Mouse (Mus musculus) forebrain, embryonic 12.5 days (tissue): ENCODE measurements around the gene Olfr556. TPM values are rescaled to one million over a fixed set of nuclear protein-coding genes. Genes with fewer than 3 reads are reported as not detected.

Experiments used
- ATAC-seq: fragments of 200-750 bp; cut with Nextera tagmentation; 2 replicates; pipeline ENCODE4 v1.8.0; 2017; ENCODE audit warnings: moderate TSS enrichment; ENCODE audit not compliant: low FRiP score
- H3K27ac ChIP-seq: fragments of 300-500 bp; sonication (generic); 2 replicates; pipeline ENCODE4 v1.5.1; 2016; ENCODE audit warnings: mild to moderate bottlenecking
- H3K27me3 ChIP-seq: fragments of 300-500 bp; sonication (generic); 2 replicates; pipeline ENCODE4 v1.6.1; 2016; ENCODE audit warnings: mild to moderate bottlenecking
- H3K36me3 ChIP-seq: fragments of 300-500 bp; sonication (generic); replicated peaks from 2 replicates; pipeline ENCODE4 v1.6.1; 2016; ENCODE audit warnings: mild to moderate bottlenecking
- H3K4me1 ChIP-seq: fragments of 300-500 bp; sonication (generic); 2 replicates; pipeline ENCODE4 v1.6.1; 2016
- H3K4me2 ChIP-seq: fragments of 300-500 bp; sonication (generic); 2 replicates; pipeline ENCODE4 v1.6.1; 2016; ENCODE audit warnings: mild to moderate bottlenecking, moderate library complexity
- H3K4me3 ChIP-seq: fragments of 300-500 bp; sonication (generic); replicated peaks from 2 replicates; pipeline ENCODE4 v1.5.1; 2016; ENCODE audit warnings: mild to moderate bottlenecking
- H3K9ac ChIP-seq: fragments of 300-500 bp; sonication (generic); 2 replicates; pipeline ENCODE4 v1.6.1; 2016; ENCODE audit warnings: mild to moderate bottlenecking
- H3K9me3 ChIP-seq: fragments of 300-500 bp; sonication (generic); 2 replicates; pipeline ENCODE4 v1.6.1; 2016
- WGBS: fragments of 180-500 bp; shearing (Covaris S2); methylation state at CpG from one replicate; pipeline ENCODE4 v1.1.7; 2016; 5-methylcytosine and 5-hydroxymethylcytosine counted together
- polyA plus RNA-seq: library from polyadenylated mRNA; unstranded; fragments of >200 nt; fragmentation: Nextera tagmentation; extraction: Ambion mirVana; gene quantifications from 2 replicates; pipeline ENCODE4 v1.2.1, GENCODE M21; 2016

The Olfr556 gene
- polyA plus RNA-seq, 1 experiment from 2014 or later, result not detected

GRCm38 (mm10) chr7:102695358-102696125 lies 30.8 kb downstream of the Olfr556 start, which contains the start of gene Olfr557:
Gene Olfr557 (plus strand): TSS chr7:102695910.
- Histone ChIP-seq H3K4me3 (no peak within 1 kb of the TSS), H3K36me3 (no peaks in the 10 kb centered on the region), H3K9me3 (no peaks in the 10 kb centered on the region), H3K27ac (no peak within 1 kb of the TSS), H3K4me2 (no peak within 1 kb of the TSS), H3K27me3 (no peaks in the 10 kb centered on the region), H3K9ac (no peak within 1 kb of the TSS), H3K4me1 (no peaks in the 10 kb centered on the region)
- no peak for ATAC-seq
- 77% methylated on average over 5 of the region's 5 CpGs for WGBS

GRCm38 (mm10) chr7:102698461-102698860 lies 33.8 kb downstream of the Olfr556 start:
- H3K4me2 ChIP-seq, result no peak overlapping the region
- WGBS, result 87% methylated on average over 7 of the region's 7 CpGs
- no peaks in the 10 kb centered on the region for H3K9me3 ChIP-seq
- H3K4me3 ChIP-seq, result no peak overlapping the region
- no peak overlapping the region for H3K27ac ChIP-seq
- H3K36me3 ChIP-seq, result no peaks in the 10 kb centered on the region
- no peak for ATAC-seq
- H3K4me1 ChIP-seq, result no peaks in the 10 kb centered on the region
- H3K27me3 ChIP-seq, result no peaks in the 10 kb centered on the region
- H3K9ac ChIP-seq, result no peak overlapping the region

- no peak within 1 kb of the TSS for H3K9ac ChIP-seq
- H3K4me3 ChIP-seq, result no peak within 1 kb of the TSS
- no peak within 1 kb of the TSS for H3K27ac ChIP-seq
- no peaks in the 10 kb centered on the region for H3K4me1 ChIP-seq
- H3K9me3 ChIP-seq, result no peaks in the 10 kb centered on the region
- no peaks in the 10 kb centered on the region for H3K36me3 ChIP-seq
- H3K27me3 ChIP-seq, result no peaks in the 10 kb centered on the region
- no peak within 1 kb of the TSS for H3K4me2 ChIP-seq
- no peak for ATAC-seq
Observed at GRCm38 (mm10) chr7:102701915-102702314, 37.2 kb downstream of the Olfr556 start, which contains the start of gene Olfr558. Gene Olfr558 (plus strand): TSS chr7:102702215.

- no peak for ATAC-seq
- no peaks in the 10 kb centered on the region for H3K27me3 ChIP-seq
Observed at GRCm38 (mm10) chr7:102718970-102719369, 54.3 kb downstream of the Olfr556 start, which contains the start of gene Olfr33. Gene Olfr33 (minus strand): TSS chr7:102719070.

More at GRCm38 (mm10) chr7:102718970-102719369, 54.3 kb downstream of the Olfr556 start, which contains the start of gene Olfr33:
- Histone ChIP-seq H3K4me2 (no peak within 1 kb of the TSS), H3K4me1 (no peaks in the 10 kb centered on the region), H3K4me3 (no peak within 1 kb of the TSS), H3K36me3 (no peaks in the 10 kb centered on the region), H3K27ac (no peak within 1 kb of the TSS), H3K9me3 (no peaks in the 10 kb centered on the region), H3K9ac (no peak within 1 kb of the TSS)
- 61% methylated on average over 1 of the region's 1 CpGs for whole genome bisulfite sequencing

Other genes starting within 250 kb of the Olfr556 start
- 203 and 216 TPM in 2 replicates for gene Rrm1, start 223.2 kb upstream of the Olfr556 start, polyA plus RNA-seq
- gene Olfr543, start 183.2 kb upstream of the Olfr556 start, polyA plus RNA-seq, result 0.45 and 0.89 TPM in 2 replicates
- gene Olfr544, start 176.6 kb upstream of the Olfr556 start, polyA plus RNA-seq, result 0.10 and 0.14 TPM in 2 replicates
- gene Olfr545, start 165.3 kb upstream of the Olfr556 start, polyA plus RNA-seq, result 0.32 TPM in 1 of 2 replicates, not detected in the other
- gene Olfr547, start 130.2 kb upstream of the Olfr556 start, polyA plus RNA-seq, result not detected in 2 replicates
- not detected in 2 replicates for gene Olfr548-ps1, start 124.0 kb upstream of the Olfr556 start, polyA plus RNA-seq
- not detected in 2 replicates for gene Olfr549, start 115.0 kb upstream of the Olfr556 start, polyA plus RNA-seq
- gene Trim21, start 99.4 kb upstream of the Olfr556 start, polyA plus RNA-seq, result 0.14 and 0.21 TPM in 2 replicates
- gene Olfr550, start 93.5 kb upstream of the Olfr556 start, polyA plus RNA-seq, result 0.19 TPM in 1 of 2 replicates, not detected in the other
- gene Olfr551, start 73.0 kb upstream of the Olfr556 start, polyA plus RNA-seq, result not detected in 2 replicates
- not detected in 2 replicates for gene Olfr552, start 67.1 kb upstream of the Olfr556 start, polyA plus RNA-seq
- gene Olfr553, start 46.7 kb upstream of the Olfr556 start, polyA plus RNA-seq, result not detected in 2 replicates
- gene Olfr554, start 26.5 kb upstream of the Olfr556 start, polyA plus RNA-seq, result not detected in 2 replicates
- gene Olfr555, start 6.1 kb upstream of the Olfr556 start, polyA plus RNA-seq, result not detected in 2 replicates
- gene Trim68, start 22.4 kb downstream of the Olfr556 start, polyA plus RNA-seq, result 7.5 and 9.8 TPM in 2 replicates
- not detected in 2 replicates for gene Olfr557, start 31.0 kb downstream of the Olfr556 start, polyA plus RNA-seq
- not detected in 2 replicates for gene Olfr558, start 37.3 kb downstream of the Olfr556 start, polyA plus RNA-seq
- gene Olfr33, start 54.2 kb downstream of the Olfr556 start, polyA plus RNA-seq, result not detected in 2 replicates
- not detected in 2 replicates for gene Olfr559, start 62.6 kb downstream of the Olfr556 start, polyA plus RNA-seq
- gene Olfr560, start 94.5 kb downstream of the Olfr556 start, polyA plus RNA-seq, result not detected in 2 replicates
- gene Olfr78, start 94.6 kb downstream of the Olfr556 start, polyA plus RNA-seq, result 0.10 TPM in 1 of 2 replicates, not detected in the other
- not detected in 2 replicates for gene Olfr561, start 106.3 kb downstream of the Olfr556 start, polyA plus RNA-seq
- not detected in 2 replicates for gene Olfr564, start 138.6 kb downstream of the Olfr556 start, polyA plus RNA-seq
- not detected in 2 replicates for gene Olfr566, start 193.9 kb downstream of the Olfr556 start, polyA plus RNA-seq
- not detected in 2 replicates for gene Olfr568, start 212.2 kb downstream of the Olfr556 start, polyA plus RNA-seq
- not detected in 2 replicates for gene Olfr569, start 226.0 kb downstream of the Olfr556 start, polyA plus RNA-seq
- gene Olfr570, start 229.7 kb downstream of the Olfr556 start, polyA plus RNA-seq, result not detected in 2 replicates